Mouse (Mus musculus): Measurements from ENCODE around the gene Plin3.

Gene Plin3

GRCm38 (mm10) chr17:56292531-56293222 lies at the start of gene Plin3:
Gene Plin3 (minus strand): TSS chr17:56292873.
- no peak for DNase-seq (ENCODE audit: low spot score)

GRCm38 (mm10) chr17:56340717-56341116 lies 48.0 kb upstream of the Plin3 start:
- DNase-seq (ENCODE audit: low spot score): no peak

GRCm38 (mm10) chr17:56338909-56339308 lies 46.2 kb upstream of the Plin3 start:
- peak; percentile 46 for DNase-seq (ENCODE audit: low spot score)

GRCm38 (mm10) chr17:56337791-56338190 lies 45.1 kb upstream of the Plin3 start:
- DNase-seq (ENCODE audit: low spot score): no peak

- DNase-seq (ENCODE audit: low spot score): peak; percentile 79
These were observed 44.5 kb upstream of the Plin3 start for GRCm38 (mm10) chr17:56337190-56337589.

GRCm38 (mm10) chr17:56332987-56333386 lies 40.3 kb upstream of the Plin3 start:
- no peak for DNase-seq (ENCODE audit: low spot score)

- DNase-seq (ENCODE audit: low spot score): no peak
These were observed 38.6 kb upstream of the Plin3 start for GRCm38 (mm10) chr17:56331256-56331655.

GRCm38 (mm10) chr17:56330345-56330744 lies 37.7 kb upstream of the Plin3 start:
- DNase-seq (ENCODE audit: low spot score): no peak

- DNase-seq (ENCODE audit: low spot score): no peak
These were observed 36.6 kb upstream of the Plin3 start for GRCm38 (mm10) chr17:56329267-56329666.

GRCm38 (mm10) chr17:56326153-56327147 lies 33.8 kb upstream of the Plin3 start:
- peak; percentile 35 for DNase-seq (ENCODE audit: low spot score)

- DNase-seq (ENCODE audit: low spot score): peak; percentile 100
These were observed 32.9 kb upstream of the Plin3 start, which contains the start of gene Kdm4b for GRCm38 (mm10) chr17:56325450-56326152. Gene Kdm4b (plus strand): TSS chr17:56326062.

- peak; percentile 33 for DNase-seq (ENCODE audit: low spot score)
These were observed 31.7 kb upstream of the Plin3 start for GRCm38 (mm10) chr17:56324419-56324818.

- no peak for DNase-seq (ENCODE audit: low spot score)
These were observed 16.7 kb upstream of the Plin3 start for GRCm38 (mm10) chr17:56309191-56309945.

GRCm38 (mm10) chr17:56308088-56308487 lies 15.4 kb upstream of the Plin3 start:
- no peak for DNase-seq (ENCODE audit: low spot score)

GRCm38 (mm10) chr17:56305826-56306225 lies 13.2 kb upstream of the Plin3 start:
- peak; percentile 40 for DNase-seq (ENCODE audit: low spot score)

GRCm38 (mm10) chr17:56305156-56305555 lies 12.5 kb upstream of the Plin3 start:
- DNase-seq (ENCODE audit: low spot score): no peak

- no peak for DNase-seq (ENCODE audit: low spot score)
These were observed 12.0 kb upstream of the Plin3 start for GRCm38 (mm10) chr17:56304718-56305117.

- DNase-seq (ENCODE audit: low spot score): peak; percentile 99
These were observed 11.3 kb upstream of the Plin3 start for GRCm38 (mm10) chr17:56303847-56304586.

GRCm38 (mm10) chr17:56303160-56303846 lies 10.6 kb upstream of the Plin3 start, which contains the start of gene Uhrf1:
Gene Uhrf1 (plus strand): TSS chr17:56303321.
- peak; percentile 87 for DNase-seq (ENCODE audit: low spot score)

Measured in MN1 (cell line).